Mouse (Mus musculus) frontal cortex, postnatal 14 days (tissue): ENCODE measurements around the gene Abi3bp.

ENCODE experiments used
- DNase-seq, 2 experiments: peaks; one replicate each; pipeline ENCODE4 v3.0.0; 2022; ENCODE audit warnings: low spot score in 2 of 2

The Abi3bp gene

DNA sequence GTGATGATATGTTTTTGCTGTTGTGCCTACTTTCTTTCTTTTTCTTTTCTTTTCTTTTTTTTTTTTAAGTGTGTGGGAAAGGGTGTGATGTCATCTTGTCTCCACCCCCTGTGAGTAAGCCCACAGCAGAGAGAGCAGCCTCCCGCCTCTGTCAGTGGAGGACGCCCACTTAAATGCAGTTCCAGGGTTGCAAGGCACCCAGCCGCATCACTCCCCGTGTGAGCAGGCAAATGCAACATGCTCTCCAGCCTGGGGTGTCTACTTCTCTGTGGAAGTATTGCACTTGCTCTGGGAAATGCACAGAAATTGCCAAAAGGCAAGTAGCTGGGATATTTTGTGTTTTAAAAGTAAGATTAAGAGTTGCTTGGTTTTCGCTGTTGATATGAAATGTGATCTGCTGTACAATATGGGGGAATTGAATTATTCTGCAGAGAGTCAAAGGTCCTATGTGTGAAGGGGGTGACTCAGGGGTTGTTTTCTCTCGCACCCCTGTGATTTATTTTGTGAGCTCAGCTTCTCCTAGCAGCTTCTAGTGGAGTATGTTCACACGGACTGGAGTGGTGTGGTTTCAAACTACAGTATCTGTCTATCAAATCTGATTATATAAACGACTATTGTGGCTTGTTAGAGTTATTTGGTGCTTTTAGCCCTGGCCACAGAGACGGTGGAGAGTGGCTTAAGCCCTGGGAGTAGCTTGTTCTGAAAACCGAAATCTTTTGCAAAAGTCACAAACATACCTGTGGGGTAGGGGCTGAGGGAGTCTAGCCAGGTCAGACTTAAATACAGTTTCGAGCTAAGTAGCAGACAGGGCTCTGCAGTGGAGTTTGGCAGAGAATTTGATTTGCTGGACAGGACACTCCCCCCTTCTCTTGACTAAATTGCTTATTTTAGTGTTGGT lies at the start of gene Abi3bp:
Gene Abi3bp, plus strand, starts transcription at position 202 of the 898 bp plus-strand sequence.
- no peak for DNase-seq

DNA sequence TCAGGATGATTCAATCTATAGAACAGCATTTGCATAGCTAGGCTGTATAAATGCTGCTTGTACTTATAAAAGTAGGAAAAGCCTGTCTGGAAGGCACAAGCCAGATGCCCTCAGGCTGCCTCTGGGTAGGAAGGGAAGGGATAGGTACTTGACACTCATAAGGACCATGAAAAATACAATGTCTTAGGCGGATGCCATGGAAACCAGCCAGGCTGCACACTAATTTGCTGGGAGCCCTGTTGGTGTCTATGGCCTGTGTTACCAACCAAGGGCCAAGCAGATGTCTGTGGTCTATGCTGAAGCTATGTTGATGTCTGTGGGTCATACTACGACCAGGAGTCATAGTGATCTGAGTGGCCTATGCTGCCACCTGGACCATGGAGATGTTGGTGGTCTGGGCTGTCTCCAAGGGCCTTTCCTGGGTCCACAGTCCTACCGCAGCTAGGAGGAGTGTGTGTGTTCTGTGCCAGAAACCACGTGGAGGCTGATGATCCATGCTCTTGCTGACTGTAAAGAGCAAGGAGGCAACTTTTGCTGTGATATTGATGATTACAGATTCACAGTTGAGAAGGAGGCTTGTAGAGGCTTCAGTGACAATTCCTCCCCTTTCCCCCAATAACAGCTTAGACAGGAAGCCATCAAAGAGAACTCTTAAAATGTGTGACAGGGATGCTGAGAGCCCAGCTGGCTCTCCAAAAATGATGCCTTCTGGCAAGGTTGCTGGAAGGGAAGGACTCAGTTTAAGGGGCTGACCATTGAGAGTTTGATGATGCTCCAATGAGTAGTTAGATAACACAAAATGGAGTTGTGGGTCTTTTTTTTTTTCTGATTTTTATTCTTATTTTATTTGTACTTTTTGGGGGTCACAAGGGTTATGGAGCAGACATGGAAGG lies 42.1 kb upstream of the Abi3bp start:
- DNase-seq = no peak

DNA sequence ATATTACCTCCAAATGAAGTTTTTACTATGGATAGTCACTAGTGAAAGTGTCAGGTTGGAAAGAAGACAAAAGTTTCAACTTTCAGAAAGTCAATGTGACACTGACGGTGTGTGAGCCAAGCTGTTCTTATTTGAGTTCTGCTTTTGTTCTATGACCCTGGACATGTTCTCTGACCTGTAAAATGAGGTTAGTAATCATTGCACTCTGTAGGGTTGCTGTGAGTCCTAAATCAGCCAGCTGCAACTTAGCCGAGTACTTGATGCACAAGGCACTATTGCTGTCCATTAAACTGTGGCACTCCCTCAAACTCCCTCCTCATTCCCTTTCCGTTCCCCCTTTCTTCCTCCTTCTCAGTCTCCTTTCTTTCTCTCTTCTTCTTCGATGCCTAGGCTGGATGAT lies 37.4 kb upstream of the Abi3bp start:
- DNase-seq = no peak

DNA sequence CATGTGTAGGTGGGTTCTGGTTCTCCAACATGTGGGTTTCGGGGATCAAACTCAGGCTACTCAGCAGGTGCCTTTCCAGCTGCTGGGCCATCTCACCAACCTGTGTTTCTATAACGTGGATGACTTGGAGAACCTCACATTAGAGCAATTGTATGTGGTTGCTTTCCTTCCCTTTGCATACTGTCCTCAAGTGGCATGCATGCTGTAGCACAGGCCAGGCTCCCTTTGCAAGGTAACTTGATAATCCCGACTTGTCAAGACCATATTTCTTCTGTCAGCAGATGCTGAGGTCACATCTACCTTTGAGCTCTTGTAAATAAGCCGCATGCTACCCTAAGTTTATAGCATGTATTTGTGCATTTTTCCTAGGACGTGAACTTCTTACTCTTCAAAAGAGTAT lies 36.6 kb upstream of the Abi3bp start:
- DNase-seq = no peak

DNA sequence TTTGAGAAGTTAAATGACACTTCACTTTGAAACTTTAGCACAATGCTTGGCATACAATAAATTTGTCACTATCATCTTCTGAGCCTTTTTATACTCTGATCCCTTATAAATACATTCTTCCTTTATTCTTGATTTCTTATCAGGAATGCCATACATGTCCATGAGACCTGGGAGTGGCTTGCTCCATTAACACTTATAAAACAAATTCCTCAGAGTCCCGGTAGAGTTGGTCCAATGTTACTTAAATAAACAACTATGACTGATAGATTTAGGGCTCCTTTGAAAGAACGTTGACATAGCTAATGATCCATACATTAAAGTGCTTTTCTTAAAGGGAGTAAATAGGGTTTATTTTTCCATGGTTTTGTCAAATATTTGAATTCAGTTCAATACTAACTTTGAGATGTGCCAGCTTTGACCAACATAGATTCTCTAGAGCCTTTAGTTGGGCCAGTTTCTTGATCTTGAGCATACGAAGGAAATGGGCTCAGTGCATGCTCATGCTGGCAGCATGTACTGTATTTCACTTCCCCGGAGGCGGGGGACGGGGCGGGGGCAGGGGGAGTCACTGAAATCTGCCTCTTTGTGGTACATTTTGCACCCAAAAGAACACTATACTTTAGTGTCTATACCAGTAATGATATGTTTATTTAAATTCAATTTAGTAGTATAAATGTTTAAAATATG lies 35.9 kb upstream of the Abi3bp start:
- no peak for DNase-seq

DNA sequence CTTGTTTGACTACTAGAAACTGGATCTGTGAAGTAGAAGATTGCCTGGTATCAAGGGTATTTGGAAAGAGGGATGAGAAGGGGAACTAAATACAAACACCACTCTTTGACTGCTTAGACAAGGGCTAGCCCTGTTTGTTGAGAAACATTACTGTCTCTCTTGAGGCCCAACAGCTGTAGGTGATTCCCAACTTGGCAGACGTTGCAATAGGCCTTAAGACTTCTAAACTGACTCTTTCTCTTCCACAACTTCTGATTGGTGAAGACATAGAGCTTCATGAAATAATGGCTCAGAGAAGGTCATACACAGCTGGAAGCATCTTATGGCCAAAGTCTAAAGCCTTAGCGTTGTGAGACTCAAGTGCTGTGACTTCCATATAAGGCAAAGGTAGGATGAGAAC lies 26.2 kb upstream of the Abi3bp start:
- DNase-seq = no peak

DNA sequence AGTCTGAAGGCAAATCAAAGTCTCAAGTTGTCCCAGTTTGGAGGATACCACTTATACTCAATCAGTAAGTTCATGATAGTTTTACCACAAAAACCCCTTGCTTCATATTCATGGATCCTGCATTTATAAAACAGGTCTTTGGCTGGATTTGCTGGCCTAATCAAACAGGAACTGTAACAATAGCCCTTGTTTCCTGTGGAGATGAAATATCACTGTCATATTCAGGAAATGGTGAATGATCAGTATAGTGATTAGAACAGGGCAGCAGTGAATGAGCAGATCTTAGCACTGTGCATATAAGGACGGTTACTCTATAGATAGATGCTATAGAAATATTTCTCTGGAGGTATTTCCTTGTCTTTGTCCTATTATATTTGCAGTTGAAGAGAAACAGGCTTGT lies 25.8 kb upstream of the Abi3bp start:
- no peak for DNase-seq

DNA sequence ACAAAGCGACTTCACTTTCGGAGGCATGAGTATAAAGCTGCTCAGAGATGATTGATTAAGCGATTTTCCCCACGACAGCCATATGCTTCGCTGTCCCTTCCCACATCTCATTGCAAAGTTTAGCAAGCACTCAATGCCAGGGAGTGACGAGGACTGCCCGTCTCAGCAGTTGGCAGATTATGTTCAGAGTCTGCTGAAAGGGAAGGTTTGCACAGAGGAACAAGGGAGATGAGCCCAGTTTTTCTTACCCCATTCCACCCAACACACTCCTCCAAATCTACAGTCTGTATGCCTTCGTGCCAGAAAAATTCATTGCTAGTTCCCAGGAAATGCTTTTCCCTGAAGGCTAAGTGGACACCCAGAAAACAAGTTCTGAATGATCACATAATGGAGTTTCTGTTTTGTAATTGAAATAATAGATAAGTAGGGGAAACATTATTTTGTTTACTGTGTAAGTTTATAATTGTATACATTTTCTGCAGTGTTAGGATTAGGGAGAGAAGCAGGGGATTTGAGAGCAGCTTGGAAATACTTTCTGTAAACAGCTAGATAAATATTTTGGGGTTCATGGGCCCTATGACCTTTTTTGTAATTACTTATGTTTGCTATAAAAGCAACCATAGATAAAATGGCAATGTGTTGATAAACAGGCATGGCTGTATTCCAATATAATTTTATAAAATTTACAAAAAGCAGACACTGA lies 19.5 kb upstream of the Abi3bp start:
- no peak for DNase-seq

DNA sequence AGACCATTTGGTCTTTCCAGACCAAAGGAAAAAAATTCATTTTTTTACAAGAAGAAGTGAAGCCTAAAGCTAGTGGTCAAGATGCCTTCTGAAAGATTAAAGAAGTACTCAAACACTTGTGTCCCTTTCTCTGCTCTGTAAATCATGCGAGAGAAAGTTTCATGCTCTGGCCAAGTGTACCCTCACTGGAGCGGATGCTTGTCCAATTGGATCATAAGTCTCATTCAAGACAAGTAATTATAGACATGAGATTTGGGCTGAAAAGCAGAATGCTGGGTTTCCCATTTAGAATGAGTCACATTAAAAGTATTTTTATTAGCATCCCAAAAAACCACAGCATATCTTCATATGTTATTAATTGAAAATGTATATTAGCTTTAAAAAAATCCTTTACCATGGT lies 4.5 kb upstream of the Abi3bp start:
- no peak for DNase-seq

DNA sequence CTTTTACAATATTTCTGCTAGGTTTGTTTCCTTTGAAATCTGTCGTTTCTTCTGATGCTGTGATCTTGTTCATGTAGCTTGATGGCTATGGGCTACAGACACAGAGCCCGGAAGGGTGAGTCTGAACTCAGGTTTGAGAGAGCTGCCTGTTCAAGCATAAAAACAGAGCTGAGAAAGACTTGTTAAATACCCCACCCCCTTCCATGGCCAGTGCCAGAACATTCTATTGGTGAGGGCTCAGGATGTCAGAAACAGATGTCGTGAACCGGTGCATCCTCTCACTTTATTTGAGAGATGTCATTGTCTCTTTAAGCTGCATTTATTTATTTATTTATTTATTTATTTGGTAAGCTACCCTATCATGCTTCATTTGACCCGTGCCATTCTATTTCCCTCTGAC lies 2.0 kb upstream of the Abi3bp start:
- no peak for DNase-seq

DNA sequence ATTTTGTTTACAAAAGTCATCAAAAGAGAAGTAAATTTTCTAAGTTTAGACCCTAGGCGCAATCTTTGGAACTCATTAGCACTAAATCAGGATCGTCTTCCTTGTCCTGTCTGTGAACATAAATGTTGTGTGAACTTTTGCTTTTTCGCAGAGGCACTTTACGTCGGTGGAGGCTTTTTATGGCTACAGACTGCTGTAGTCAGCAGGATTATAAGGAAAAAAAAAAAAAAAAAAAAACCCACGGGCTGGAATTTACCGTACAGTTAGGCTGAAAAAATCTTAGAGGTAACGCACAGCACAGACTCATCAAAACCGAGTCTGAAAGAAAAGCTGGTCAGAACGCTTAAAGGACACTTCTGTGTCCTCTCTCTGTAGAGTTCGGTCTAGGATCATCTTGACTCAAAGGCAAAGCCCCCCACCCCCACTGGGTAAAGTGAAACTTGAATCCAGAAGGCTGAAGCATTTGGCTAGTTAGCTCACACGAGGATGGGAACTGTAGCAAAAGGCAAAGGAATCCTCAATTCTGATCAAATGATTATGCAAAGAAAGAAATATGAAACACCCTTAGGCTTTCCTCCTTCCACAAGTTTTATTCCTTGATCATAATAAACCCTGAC lies 1.0 kb downstream of the Abi3bp start:
- no peak for DNase-seq

DNA sequence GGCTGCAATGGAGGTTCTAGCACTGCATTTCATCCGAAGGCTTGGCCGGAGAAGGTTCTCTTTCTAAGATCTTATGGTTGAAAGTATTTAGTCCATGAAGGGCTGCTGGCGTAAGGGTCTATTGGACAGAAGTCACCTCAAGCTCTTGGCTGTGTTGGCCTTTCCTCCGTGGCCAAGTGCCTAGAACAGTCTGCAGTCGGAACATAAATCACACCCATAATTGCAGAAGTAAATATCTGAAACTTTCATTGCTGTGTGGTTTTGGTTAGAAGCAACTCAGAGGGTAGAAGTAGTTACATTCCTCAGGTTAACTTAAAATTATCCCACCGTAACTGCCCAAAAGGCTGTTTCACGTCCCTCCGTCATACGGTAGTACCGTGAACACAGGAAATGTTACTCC lies 5.8 kb downstream of the Abi3bp start:
- DNase-seq = no peak

DNA sequence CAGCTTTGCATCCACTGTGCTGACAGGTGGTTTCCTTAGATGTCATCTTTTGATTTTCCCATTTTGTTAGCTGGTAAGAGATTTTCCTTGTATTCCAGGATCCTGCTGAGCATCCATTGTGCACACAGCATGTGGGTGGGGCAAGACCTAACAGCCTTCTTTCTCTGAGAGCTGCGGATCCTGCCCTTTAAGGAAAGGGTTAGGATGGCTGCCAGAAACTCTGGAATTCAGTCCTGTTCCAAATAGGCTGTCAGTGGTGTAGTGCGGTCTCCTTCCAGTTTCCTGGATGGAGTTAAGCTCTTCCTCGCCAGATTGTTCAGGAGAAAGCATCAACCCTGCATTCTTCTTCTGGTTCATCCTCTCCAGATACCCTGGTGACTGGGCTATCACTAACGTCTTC lies 8.8 kb downstream of the Abi3bp start:
- no peak for DNase-seq

DNA sequence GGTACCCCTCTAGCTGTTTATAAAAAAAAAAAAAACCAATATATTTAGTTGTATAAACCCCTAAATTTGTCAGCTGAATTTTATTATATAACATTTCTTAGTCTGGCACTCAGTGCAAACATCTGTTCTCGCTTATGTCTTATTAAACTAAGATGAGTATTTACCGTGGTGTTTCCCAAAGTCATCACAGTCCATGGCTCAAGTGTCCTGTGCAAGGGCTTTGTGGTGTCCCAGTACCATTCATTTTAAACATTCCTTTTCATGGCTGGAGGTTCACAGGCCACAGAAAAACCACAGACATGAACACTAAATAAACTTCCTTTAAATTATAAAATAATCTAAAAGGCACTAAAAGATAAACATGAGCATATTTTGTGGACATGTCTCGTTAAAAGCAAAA lies 13.2 kb downstream of the Abi3bp start:
- no peak for DNase-seq

DNA sequence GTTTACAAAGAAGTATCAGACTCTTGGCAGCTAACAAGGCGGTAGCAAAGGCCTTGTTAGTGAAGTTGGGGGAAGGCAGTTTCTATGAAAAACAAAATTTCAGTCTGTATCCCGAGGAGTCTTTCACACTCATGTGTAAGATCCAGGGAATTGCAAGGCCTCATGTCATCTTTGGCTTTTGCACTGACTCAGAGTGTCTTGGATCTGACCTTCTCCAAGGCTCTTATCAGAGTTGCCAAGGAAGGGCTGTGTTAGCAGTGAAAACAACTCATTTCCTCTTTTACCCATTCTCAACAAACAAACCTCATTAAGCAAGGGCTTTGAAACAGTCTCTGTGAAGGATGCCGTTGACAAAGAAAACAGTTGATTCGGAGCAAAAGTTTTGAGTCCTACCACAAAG lies 17.6 kb downstream of the Abi3bp start:
- DNase-seq = no peak

DNA sequence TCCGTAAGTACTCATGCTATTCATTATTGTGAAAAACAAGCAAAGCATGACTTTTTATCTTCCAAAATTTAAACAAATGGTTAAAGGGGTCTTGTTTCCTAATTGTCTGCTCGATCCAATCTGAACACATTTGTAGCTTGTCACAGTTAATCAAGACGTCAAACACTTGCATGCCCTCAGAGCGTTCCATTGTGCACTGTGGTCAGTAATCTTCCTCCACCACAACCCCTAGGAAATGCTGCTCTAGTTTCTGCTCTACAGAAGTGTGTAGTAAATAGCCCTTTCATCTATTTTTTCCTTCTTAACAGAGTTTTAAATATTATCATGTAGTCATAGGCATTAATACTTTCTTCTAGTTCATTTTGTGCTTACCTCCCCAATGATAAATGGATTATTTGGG lies 19.1 kb downstream of the Abi3bp start:
- no peak for DNase-seq

DNA sequence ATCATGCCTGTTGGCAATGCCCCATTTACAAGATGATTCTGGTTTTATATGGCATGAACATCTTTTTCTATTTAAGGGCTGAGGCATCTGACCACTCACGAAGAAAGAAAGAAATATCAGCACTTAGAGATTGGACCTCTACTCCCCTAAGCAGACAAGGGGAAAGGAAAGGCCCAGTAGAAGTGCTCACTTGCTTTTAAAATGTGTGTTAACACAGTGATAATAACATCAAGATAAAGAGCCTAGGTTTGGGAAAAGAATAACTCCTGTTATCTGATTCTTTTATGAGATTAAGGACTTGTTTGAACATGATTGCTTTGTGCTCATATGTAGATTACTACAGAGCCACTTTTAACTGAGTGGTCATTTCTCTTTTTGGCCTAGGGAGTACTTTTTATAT lies 21.0 kb downstream of the Abi3bp start:
- no peak for DNase-seq

DNA sequence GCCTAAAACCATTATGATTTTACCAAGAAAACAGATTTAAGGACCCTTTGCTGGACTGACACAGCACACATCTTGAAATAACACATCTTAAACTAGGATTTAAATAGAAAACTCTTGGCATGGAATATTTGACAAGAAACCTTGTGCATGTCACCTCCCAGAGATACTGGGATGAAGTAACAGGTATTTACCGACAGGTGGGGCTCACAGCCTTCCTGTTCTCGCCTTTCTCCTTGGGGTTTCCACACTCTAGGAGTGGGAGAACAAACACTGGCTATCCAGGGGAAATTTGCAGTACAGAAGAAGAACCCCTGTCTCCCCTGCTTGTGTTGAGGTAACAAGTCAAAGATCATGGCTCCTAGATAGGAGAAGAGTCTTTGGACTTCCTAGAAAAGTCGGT lies 22.8 kb downstream of the Abi3bp start:
- no peak for DNase-seq

DNA sequence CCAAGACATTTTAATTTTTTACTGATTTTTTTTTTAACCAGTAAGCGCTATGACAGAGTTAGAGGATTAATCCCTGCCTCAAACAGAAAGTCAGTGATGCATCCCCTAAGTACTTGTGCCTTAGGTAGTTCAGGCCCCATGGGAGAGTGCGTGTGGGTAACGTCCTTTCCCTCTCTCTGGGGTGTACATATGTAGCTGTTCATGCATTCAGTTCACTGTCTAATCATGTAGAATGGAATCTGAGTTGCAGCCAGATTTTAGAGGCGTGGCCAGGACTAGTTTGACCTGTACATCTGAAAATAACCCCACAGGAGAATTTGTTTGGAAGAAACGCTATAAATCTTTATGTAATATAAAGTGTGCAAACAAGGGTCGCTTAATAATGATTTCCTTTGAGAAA lies 23.4 kb downstream of the Abi3bp start:
- DNase-seq = no peak

DNA sequence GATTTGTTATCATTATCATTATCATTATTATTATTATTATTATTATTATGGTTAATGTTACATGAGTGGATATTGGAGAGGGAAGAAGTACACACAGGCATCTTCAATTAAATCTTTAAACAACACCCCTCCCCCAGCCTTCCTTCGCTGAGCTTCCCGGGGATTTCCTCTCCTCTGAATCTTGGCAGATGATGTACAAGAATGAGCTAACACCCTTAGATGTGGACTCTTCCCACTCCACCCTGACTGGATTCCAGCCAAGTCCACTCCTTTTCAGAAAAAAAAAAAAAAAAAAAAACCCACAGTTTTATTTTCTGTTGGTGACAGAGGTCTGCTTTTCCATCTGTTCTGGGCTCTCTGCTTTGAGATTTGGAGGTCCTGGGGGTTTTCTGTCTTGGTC lies 23.8 kb downstream of the Abi3bp start:
- DNase-seq = no peak

DNA sequence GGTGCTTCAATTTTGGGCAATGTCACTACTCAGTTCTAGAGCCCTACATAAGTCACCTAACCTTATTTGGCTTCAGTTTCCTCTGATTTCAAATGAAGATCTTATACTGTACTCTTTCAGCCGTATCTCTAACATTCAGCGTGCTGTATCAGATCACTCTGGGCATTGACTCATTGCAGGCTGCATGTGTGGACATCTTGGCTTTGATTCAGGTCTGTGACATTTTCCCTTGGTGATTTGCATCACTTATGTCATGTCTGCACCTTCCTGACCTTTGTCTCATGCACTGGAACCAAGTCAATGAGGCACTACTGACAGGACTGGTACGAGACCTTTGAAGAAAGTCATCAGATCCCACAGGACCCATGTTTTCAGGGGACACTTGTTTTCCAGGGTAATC lies 24.5 kb downstream of the Abi3bp start:
- no peak for DNase-seq
